Mouse (Mus musculus) A20 (cell line): ENCODE results near the gene Pla2g4e.
A peak's percentile ranks its signal among the peaks of the same experiment; 100 is the strongest.

ENCODE experiments used
- DNase-seq: peaks from one replicate; pipeline ENCODE4 v3.0.0-alpha.2; 2011; ENCODE audit warnings: low read depth, low spot score

The Pla2g4e gene

DNA sequence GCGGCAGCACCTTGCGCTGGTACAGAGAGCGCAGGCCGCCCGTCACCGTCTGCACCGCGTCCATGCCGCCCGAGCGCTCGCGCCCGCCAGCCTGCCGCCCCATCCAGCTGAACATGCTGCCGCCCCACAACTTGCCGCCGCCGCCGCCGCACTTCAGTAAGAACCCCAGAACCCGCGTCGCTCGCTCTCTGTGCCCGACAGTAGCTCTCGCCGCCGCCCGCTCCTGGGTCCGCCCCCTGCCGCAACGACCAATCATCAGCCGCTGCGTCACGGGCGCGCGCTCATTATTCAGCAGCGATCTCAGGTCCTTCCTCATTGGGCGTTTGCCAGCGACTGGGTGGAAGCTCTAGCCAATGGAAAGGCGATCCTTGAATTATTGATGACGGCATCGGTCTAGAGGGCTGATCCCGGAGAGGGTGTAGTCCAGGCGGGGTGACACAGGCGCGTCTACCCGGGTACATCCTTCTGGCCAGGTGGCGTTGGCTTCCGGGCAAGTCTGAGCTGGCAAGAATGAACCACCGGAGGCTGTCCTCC lies 90.7 kb downstream of the Pla2g4e start, which contains the start of gene Ehd4:
Gene Ehd4 (minus strand): TSS at position 246 of the 534 bp plus-strand sequence.
- peak; percentile 99 for DNase-seq

DNA sequence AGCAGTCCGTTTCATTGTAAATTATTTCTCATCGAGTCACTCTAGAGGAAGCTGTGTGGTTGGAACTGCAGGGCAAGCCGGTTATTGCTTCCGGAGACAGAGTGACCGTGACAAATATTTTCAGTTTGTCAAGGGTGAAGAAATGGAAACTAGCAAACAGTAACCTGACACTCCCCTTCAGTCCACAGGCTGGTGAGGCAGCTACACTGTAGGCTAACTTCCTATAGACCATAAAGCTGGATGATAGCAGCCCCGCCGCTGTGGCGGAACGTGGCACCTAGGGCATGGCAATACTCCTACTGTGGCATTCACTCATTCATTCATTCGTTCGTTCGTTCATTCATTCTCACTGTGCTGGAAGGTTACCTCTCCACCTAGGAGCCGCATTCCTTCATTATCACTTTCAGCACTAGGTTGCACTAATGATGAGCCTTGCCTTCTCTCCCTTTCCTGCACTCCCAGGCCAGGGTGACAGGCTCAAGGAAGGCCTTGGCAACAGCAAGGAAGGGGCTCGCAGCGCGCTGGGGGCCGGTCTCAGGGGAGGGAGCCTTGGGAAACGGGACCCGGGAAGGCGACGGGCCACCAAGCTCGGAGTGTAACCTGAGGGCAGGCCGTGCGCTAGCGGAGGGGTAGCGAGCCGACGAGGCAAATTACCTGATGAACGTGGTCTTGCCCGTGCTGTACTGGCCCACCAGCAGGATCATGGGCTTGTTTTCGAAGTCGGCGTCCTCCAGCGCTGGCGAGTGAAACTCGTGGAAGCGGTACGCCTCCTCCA lies 91.4 kb downstream of the Pla2g4e start:
- peak; percentile 49 for DNase-seq

DNA sequence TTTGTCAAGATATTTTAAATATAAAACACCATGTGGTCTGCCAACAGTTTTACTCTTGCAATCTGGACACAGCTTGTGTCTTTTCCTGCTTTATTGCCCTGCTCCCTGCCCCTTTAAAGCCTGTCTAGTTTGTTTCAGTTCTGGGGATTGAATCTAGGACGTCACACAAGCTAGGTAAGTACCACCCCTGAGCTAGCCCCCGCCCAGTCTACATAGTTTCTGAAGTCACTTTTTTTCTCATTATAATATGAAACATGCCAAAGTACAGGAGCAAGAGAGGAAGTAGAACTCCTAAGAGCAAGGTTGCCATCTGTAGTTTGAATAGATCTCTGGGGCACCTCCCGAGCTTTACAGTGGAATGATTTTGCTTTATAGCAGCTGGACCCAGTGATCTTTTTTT lies 94.6 kb downstream of the Pla2g4e start:
- DNase-seq: peak; percentile 39

DNA sequence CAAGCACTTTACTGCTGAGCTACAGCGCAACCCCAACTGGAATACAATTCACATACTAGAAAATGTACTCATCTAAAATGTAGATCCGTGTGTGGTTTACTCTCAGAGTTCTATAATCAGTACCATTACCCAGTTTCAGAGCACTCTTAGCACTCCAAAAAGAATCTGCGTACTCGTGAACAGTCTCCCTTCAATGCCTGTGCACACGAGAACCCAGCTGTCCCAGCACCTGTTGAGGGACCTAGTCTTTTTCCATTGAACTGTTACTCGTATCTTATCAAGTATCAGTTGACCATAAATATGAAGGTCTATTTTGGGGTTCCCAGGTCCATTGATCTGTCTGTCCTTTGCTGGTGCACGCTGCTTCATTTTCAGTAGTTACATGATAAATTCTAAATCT lies 95.5 kb downstream of the Pla2g4e start:
- DNase-seq: no peak

DNA sequence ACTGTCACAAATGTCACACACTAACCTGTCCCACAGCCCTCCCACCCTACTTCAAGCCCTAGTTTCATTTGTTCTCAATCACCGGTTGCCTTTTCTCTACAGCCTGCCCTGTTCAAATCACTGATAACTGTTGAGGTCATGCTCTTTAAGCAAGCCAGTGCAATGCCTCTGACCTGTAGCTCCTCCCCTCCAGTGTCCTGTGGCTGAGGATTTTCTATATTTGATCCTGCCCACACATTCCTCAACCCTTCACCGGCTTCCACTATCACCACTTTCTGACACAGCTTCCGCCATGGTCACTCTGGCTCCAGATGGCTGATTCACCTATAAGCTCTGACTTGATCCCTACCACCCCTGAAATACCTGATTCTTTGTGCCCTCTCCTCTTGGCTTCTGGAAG lies 97.1 kb downstream of the Pla2g4e start:
- no peak for DNase-seq

DNA sequence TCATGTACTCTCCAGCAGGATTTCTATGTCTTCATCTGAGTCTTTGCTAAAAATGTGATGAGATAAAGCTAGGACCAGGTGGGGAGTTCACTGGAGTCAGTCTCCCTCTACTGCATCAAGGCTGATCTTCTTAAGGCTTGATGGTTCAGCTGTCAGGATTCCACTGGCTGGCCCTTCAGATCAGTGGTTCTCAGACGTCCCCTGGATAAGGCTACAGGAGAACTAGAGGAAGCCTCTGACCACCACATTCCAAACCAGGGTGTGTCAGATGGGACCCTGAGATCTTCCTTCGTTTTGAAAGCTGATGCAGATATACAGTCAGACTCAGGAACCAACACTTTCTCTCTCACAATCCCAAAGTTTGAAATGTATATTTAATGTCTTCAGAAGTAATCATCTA lies 97.8 kb downstream of the Pla2g4e start:
- DNase-seq: no peak

DNA sequence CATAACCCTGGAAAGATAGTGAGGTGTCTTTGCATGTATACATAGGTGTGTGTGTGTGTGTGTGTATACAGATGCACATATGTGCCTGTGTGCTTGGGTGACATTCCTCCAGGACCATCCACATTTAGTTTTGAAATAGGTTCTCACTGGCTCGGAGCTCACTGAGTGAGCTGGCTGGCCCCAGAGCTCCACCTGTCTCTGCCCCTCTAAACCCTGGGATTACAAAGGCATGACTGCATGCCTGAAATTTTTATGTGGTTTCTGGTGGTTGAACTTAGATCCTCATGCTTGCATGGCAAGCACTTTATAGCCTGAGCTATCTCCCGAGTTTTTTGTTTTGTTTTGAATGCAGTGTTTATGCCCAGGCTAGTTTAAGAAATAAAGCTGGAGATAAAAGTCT lies 98.6 kb downstream of the Pla2g4e start:
- DNase-seq: no peak

DNA sequence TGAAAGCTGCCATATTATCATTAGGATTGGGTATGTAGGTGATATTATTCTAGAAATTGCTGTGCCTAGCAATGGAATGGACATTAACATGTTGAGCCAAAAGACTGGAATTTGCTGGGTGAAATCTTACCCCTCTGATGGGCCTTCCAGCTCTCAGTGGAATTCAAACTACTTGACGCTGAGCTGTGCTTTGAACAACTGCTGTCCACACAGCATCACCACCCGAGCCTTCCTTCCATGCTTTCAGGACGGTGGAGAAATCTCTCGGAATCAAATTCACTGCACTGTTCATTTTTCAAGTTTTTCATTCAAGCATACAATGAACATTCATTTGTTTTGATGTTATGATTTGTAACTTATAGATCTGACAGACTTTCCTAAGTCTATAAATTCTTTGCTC lies 100.7 kb downstream of the Pla2g4e start:
- no peak for DNase-seq

DNA sequence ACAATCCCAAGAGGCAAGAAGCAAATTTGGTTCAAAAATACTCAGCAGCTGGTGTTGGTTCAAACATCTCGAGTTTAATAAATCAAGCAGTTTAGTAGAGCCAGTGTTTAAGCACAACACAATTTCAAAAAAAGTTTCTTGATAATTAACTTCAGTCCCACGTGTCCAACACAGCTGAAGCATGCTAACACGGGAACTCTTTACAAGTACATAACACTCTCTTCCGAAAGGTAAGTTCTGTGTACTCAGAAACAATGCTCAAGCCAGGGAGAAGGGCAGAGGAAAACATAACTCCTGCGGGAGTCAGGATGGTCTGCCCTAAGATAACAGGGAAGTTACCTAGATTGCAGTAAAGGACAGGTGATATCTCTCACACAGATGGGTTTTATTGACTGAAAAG lies 102.8 kb downstream of the Pla2g4e start:
- DNase-seq: no peak

DNA sequence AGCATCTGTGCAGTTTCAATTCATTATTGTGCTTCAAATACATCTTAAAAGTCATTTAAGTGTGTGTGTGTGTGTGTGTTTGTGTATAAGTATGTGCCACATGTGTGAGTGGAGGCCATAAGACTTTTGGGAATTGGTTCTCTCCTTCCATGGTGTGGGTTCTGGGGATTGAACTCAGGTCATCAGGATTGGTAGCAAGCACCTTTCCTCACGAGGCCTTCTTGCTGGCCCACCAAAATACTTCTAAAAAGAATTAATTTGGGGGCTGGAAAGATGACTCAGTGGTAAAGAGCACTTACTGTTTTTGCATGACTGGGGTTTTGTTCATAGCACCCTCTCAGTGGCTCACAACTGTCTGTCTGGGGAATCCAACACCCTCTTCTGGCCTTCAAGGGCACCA lies 103.5 kb downstream of the Pla2g4e start:
- DNase-seq: no peak

DNA sequence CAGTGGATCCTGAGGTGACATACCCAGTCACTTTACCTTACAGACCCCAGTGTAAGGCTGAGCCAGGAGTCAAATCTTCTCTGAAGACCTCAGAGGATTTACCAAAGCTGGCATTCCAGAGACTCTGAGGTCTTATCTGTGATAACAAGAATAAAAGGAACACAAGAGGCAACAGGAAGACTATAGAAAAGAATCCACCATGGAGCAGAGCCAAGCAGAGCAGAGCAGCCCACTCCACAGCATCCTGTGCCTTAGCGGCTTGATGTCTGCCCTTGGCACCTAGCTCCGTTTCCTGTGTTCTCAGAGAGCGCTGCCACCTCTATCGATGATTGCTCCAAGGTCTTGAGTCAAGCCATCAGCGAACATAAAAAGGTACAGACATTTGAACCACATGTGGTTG lies 104.8 kb downstream of the Pla2g4e start:
- DNase-seq: no peak

DNA sequence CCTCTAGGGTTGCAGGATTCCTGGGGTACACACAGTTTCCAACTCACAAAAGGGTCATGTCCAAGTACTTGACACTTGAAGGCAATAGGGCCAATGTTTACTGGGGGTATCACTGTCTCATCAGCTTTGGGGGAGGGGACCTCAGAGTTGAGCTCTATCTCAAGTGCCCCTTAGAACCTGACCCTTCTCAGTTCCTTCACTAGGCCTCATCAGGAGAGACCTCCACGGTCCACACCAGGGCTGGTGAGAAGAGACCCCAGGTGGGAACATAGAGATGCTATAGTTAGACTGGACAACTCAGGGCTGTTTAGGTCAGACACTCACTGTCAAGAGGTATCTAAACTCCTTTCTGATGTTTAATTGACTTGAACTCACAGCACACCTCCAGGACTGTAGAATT lies 106.0 kb downstream of the Pla2g4e start:
- DNase-seq: no peak

DNA sequence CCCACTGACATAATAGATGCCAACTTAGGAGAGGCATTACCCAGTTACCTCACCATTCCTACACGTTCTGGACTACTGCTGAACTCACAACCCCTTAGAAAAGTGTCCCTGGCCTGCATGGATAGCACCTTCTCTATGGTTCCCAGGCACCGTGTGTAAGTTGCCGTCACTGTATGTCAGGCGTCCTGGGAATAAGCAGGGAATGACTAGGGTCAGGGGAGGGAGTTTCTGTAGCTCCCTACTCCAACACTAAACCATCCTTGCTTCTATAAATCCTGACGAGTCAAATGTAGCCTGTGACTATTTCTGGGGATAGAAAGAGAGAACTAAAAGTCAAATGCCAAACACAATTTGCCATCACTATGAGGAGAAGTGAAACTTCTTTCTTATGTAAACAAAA lies 107.9 kb downstream of the Pla2g4e start:
- peak; percentile 67 for DNase-seq

DNA sequence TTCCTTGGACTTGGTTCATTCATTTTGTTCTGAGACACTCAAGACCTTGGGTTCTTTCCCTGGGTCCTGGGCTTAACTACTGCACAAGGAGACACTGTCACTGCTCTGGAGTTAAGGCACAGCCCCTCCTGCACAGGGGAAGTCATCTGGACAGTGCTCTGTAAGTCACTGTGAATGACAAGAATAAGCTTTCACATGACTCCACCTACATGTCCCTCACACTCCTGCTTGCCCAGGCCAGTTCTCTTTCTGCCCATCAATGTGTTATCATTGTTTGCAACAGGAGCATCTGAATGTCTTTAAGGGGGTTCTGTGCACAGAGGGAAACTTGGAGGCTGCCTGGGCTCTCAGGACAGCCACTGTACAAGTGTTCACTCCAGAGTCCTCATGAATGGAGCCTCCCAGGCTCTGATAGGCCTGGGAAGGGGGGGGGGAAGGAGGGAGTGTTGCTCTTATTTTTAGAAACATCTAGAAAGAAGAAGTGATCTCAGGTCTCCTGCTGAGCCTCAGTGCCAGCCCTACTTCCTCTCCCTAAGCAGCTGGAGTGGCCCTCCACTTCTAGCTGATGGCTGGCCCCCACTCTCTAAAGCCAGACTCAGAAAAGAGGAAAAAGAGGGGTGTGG lies 110.6 kb downstream of the Pla2g4e start:
- peak; percentile 84 for DNase-seq

DNA sequence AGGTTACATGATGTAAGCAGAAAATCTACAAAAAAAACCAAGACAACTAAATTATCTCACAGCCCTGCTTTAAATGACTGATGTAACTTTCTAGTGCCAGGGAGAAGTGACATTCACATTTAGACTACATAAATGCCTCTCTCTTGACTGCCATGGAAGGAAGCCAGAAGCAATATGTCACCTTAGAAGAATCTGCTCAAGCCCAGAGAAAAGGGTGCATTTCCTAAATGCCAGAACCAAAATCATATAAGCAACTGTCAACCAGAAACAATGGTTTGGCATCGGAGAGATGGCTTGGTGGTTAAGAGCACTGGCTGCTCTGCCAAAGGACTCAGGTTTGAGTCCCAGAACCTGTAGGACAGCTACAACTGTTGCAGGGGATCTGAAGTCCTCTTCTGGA lies 113.3 kb downstream of the Pla2g4e start:
- no peak for DNase-seq

DNA sequence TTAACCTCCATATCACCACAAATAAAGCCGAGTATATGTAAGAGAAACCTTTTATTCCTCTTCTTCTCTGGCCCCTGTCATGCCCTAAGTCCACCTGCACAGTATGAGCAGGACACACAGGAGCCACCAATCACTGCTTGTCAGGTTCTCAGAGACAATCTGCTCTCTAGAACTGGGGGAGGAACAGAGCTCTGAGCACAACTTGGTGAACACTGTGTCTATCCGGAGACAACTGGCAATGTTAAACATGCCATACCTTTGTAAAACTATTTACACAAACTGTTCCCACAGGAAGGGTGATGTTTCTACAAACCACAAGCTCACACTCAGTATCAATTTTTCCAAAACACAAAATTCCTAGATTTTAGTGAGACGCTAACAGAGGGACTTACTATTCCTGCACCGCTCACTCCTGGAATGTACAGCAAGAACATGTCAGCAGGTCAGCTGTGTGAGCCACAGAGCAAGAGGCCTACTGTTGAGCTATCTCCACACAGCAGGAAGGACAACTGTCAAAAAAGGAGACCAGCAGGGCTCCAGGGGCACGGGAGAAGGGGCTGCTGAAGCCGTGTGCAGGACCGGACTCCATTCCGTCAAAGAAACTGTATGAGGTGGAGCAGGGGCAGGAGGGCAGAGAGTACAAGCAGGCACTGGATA lies 115.8 kb downstream of the Pla2g4e start:
- DNase-seq: no peak

DNA sequence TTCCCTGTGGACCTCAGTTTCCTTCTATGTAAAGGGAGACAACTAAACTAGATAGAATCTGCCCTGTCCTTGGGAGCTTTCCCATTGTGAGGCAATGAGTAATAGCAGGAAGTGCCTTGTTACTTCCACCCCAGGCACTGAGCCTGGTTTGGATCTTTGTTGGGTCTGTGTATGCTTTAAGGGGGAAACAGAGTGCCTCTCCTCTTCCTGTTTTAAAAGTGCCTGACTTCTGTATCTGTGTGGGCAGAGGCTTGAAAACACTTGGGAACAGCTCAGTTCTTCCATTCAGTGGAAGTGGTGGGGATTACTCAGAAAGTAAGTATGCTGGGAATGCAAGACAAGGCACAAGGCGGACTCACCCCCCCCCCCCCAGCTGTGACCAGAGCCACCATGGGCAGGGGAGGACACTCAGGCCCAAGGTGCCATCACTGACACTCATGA lies 116.5 kb downstream of the Pla2g4e start:
- DNase-seq: no peak

DNA sequence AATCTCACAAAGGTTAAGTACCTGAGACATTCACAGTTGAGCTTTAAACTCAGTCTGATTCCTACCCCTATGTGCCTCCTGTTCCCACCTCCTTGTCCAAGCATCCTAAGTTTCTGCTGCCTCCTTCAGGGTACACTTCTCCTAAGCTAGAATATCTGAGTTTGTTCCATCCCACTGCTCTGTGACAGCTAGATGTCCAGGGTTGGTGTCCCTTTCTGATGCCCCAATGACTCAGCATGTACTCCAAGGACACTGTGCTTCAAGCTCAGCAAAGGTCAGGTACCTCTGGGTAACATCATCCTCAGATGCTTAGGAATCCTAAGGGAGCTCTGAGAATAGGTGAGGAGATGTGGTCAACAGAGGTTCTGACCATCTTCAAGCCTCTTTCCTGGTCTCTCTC lies 117.1 kb downstream of the Pla2g4e start:
- no peak for DNase-seq

DNA sequence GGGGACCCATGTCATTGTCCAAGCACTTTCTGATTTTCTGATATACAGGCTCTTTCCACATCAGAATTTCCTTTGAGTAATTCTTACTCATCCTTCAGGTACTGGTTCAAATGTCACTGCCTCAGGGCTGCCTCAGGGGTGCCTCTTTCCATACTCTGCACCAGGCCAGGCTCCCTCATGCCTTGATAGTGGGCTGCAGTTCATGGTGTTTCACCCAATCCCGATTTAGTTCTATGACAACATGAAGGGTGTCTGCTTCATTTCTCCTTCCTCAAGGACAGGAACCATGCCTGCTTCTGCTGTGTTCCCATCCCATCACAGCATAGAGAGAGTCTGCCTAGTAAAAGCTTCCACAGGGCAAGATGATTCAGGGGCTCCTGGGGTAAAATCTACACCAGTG lies 118.2 kb downstream of the Pla2g4e start:
- DNase-seq: no peak

DNA sequence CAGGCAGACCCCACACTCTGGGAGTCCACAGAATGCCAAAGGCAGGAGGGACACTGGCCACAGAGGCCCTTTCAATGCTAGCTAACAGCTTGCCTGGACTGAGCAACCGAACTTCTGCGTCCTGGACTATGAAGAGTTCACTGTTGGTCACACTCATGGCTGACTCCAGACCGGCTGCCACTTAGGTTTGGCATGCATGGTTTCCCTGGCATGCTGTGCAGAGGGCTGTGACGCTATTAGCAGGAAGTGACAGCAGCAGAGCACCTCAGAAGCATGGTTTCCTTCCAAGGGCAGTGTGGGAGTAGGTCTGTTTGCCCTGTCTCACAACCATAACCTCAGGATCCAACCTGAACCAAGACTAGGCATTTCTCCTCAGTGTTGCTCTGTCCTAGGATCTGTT lies 118.7 kb downstream of the Pla2g4e start:
- DNase-seq: no peak

DNA sequence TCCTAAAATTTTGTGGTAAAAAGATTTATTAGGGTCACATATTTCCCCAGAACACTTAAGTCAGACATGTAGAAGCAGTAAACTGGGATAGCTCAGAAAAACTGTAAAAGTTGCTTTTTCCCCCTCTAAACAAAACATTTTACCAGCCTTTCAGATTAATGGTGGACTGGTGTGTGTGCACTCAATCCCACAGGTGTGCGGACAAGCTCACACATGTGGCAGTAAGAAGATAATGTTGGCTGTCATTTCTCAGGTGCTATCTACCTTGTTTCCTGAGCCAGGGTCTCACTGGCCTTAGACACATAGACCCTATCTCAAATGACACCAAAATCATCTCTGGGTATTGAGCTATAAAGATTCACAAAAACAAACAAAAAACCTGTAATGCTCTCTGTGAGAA lies 119.7 kb downstream of the Pla2g4e start:
- no peak for DNase-seq

DNA sequence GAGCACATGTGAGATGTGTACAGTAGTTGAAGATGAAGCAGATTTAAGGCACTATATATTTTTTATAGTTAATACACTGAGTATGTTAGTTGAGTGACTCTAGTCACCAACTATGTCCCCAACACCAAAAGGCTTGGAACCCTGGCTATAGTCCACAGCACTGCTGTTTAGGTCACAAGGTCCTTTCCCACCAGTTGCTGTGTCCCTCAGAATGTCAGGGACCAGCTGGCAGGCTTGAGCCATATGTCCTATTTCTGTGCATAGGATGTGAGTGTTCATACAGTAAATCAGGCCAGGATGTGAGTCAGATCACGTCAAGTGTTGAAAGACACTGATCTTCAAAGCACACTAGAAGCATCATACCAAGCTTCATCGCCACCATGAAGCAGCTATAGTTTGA lies 120.2 kb downstream of the Pla2g4e start:
- no peak for DNase-seq

DNA sequence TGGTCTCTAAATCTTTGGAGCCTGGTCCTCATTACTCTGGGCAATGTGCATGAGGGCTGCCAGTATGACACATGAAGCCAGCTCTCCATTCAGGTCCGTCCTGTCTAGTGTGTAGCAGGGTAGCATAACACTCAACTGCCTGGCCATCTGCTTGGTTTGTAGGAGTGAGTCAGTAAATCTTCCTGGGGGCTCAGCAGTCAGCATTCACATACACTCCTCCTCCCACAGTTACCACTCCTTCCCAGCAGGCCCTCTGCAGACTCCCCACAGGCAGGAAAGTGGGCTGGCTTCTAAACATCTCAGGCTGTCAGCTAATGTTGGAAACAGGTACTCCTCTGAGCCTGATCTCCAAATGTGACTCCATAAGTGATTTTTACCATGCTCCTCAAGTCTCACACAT lies 121.0 kb downstream of the Pla2g4e start:
- no peak for DNase-seq
